Mouse (Mus musculus): ENCODE results near the gene Ubqln1.

DNA sequence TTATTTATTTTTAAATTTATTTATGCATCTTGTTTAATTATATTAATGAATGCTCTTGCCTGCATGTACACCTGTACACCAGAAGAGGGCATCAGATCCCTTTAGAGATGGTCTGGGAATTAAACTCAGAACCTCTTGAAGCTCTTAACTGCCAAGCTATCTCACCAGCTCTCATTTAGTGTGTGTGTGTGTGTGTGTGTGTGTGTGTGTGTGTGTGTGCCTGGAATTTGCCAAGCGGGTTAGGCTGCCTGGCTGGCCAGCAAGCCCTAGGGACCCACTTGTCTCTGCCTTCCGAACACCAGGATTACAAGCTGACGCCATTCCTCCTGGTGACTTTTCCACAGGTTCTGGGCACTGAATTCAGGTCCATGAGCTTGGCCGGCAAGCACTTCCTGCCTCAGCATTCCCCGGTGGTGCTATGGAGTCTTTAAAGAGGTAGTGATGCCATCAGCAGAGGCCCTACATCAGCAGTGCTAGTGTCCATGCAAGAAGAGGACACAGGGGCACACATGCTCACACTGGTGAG, 66.4 kb downstream of the Ubqln1 start:
- TF ChIP-seq ZC3H11A (IDR thresholded peaks at IDR 0.05; ENCODE audit: low read depth, low read length) (peak; percentile 44; the same call in 1 of the 2 replicates), E2F4 (IDR thresholded peaks at IDR 0.05; ENCODE audit: borderline replicate concordance, low read depth, low read length) (no peak), GATA1 (IDR thresholded peaks at IDR 0.05; ENCODE audit: low read depth, low read length) (no peak), TAL1 (IDR thresholded peaks at IDR 0.05; ENCODE audit: low read length) (no peak), POLR2A (IDR thresholded peaks at IDR 0.05; ENCODE audit: control insufficient read depth in 1 of 2, insufficient read depth in 1 of 2, low read depth in 1 of 2, low read length in 2 of 2, poor library complexity in 1 of 2) (peak in 1 of 2 experiments; percentile 42; a peak in 1 of 4 replicates), CTCF (IDR thresholded peaks at IDR 0.05 in 2 of 3, conservative IDR thresholded peaks at IDR 0.05 in 1 of 3; ENCODE audit: control insufficient read depth in 1 of 3, insufficient read depth in 1 of 3, low read depth in 2 of 3, low read length in 3 of 3, poor library complexity in 1 of 3, severe bottlenecking in 1 of 3) (peak; percentile 33 to 65 (median 56); a peak in 5 of 6 replicates), POLR2AphosphoS2 (IDR thresholded peaks at IDR 0.05; ENCODE audit: low read length) (no peak)
